Mouse (Mus musculus) heart, postnatal 0 days (tissue): ENCODE results near the gene Asb15.
A peak's percentile ranks its signal among the peaks of the same experiment; 100 is the strongest.

Source experiments
- CTCF ChIP-seq: IDR thresholded peaks from 2 replicates; pipeline ENCODE4 v1.5.1; 2016; ENCODE audit warnings: antibody characterized with exemption, control low read depth, low read depth
- EP300 ChIP-seq: IDR thresholded peaks from 2 replicates; pipeline ENCODE4 v1.6.1; 2016; ENCODE audit warnings: antibody characterized with exemption, low read depth

DNA sequence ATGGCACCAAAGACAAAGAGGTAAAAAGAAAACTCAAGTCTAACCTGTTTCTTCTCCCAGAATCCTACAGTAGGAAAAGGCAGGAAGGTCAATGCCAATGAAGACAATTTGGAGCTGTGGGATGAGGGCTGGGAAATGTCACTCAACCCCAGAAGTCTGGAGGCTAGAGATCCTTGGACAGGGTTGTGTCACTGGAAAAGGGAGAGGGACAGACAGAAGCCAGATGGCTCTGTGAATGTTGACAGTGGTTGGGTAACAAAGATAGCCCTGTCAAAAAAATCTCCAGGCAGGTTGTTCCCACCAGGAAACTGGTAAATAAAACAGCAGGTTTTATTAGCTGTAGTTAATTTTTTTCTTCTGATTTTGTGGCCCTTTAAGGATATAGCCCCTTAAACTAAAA is 14.4 kb downstream of the Asb15 start:
- TF ChIP-seq CTCF: no peak
- TF ChIP-seq EP300: 0 out of 2 replicates have a peak, but pooled peaks have one; percentile 21
